Mouse (Mus musculus): ENCODE measurements around the gene Fkbp9.

DNA sequence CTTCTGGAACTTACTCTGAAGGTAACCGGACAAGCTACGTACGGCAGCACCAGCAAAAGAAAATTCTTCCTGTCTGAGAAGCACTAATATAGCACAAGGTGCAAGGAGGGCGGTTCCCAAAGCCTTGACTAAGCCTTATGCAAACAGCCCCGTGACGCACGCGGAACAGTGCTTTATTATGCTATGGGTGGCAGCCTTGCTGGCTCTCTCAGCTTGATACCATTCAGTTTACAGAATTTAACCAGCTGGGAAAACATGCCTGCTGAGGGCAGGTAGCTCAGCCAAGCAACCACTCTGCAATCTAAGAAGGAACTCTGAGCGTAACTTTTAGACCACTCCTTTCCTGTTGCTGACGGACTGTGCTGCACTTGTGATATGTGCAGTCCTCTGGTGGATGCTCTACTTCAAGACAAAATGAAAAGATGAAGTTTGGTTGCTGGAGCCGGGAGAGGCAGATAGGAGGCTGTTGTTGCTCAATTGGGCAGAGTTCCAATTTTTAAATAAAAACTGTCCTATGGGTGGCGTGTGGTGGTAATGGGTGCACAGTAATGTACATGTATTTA is 70.0 kb downstream of the Fkbp9 start:
- TF ChIP-seq POLR2A (IDR thresholded peaks at IDR 0.05; ENCODE audit: control insufficient read depth, low read depth, low read length) (no peak), CTCF (IDR thresholded peaks at IDR 0.05; ENCODE audit: control insufficient read depth, insufficient read depth, insufficient replicate concordance, low read depth, low read length) (no peak)

All from testis, adult 2 months (tissue).